Mouse (Mus musculus): Measurements from ENCODE around the gene Ovol2. TPM values are rescaled to one million over a fixed set of nuclear protein-coding genes. Genes with fewer than 3 reads are reported as not detected.

Ovol2 gene
- polyA plus RNA-seq, 1 experiment from 2014 or later, result 1.8 TPM

DNA sequence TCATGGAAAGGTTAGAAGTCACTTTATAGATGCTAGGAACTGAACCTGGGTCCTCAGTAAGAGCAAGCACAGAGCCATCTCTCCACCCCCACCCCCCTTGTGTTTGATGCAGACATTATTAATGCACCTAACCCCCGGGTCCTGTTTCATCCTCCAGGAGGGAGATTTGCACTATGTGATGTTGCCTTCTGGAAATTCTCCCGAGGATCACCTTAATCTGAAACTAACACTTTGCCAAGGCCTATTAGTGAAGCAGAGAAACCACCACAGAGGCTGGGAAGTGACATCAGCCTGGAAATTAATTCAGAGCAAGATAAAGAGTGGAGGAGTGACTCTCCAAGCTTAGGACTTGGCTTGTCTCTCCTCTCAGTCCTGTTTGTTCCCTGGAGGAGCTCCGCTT lies 7.7 kb downstream of the Ovol2 start:
- H3K9me3 ChIP-seq, result no peaks in the 10 kb centered on the region
- WGBS, result 64% methylated on average over 3 of the region's 3 CpGs
- peaks cover 1% of the 10 kb centered on the region; the same call in 1 of the 2 replicates for H3K4me1 ChIP-seq (replicated peaks)
- H3K27me3 ChIP-seq, result peaks cover 19% of the 10 kb centered on the region
- H3K36me3 ChIP-seq, result no peaks in the 10 kb centered on the region
- no peak for ATAC-seq (ENCODE audit: insufficient number of reproducible peaks, insufficient read depth, low FRiP score, low TSS enrichment, low read depth)
- no peak overlapping the region for H3K9ac ChIP-seq (replicated peaks)
- H3K4me2 ChIP-seq, result no peak overlapping the region
- no peak overlapping the region for H3K27ac ChIP-seq
- no peak overlapping the region for H3K4me3 ChIP-seq (replicated peaks)

DNA sequence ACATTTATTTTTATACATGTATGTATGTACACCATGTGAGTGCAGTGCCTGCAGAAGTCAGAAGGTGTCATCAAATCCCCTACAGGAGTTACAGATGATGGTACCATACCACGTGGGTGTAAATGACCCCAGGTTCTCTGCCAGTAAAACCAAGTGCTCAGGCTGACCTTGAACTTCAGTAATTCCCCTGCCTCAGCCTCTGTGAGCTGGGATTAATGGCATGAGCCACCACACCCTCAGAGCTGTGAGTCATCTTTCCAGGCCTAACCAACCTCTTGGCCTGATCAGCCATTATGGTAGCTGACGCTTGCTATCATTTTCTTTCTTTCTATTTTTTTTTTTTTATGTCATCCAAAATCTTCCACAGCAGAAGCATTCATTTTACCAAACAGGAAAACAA lies 20.6 kb downstream of the Ovol2 start:
- Histone ChIP-seq H3K4me3 (replicated peaks) (no peak overlapping the region), H3K27ac (no peak overlapping the region), H3K4me2 (no peak overlapping the region), H3K9me3 (no peaks in the 10 kb centered on the region), H3K9ac (replicated peaks) (no peak overlapping the region), H3K4me1 (replicated peaks) (peaks cover 4% of the 10 kb centered on the region; the same call in 1 of the 2 replicates), H3K27me3 (no peaks in the 10 kb centered on the region), H3K36me3 (no peaks in the 10 kb centered on the region)
- 80% methylated on average over 2 of the region's 2 CpGs for WGBS
- ATAC-seq (ENCODE audit: insufficient number of reproducible peaks, insufficient read depth, low FRiP score, low TSS enrichment, low read depth), result no peak

- no peak overlapping the region for H3K27ac ChIP-seq
These were observed 21.7 kb downstream of the Ovol2 start for GRCm38 (mm10) chr2:144310273-144310672.

DNA sequence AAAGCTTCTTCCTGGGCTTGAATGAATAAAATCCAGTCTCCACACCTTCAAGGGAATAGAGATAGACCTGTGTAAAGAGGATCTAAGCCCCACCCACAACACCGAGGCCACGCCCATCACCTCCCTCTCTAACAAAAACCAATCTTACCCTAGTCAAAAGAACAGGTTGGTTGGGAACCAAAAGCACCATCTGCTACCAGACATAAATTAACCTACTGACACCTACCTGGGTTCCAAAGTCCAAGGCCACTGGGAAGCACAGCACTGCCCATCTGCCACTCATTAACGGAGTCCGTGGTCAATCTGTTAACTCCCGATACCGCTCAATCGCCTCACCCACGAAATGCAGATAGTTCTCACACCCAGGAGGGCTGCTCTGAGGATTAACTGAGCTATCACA lies 23.4 kb downstream of the Ovol2 start:
- Histone ChIP-seq H3K27me3 (no peaks in the 10 kb centered on the region), H3K27ac (no peak overlapping the region), H3K9me3 (no peaks in the 10 kb centered on the region), H3K4me3 (replicated peaks) (no peak overlapping the region), H3K36me3 (no peaks in the 10 kb centered on the region), H3K9ac (replicated peaks) (no peak overlapping the region), H3K4me2 (no peak overlapping the region), H3K4me1 (replicated peaks) (peaks cover 4% of the 10 kb centered on the region; the same call in 1 of the 2 replicates)
- 64% methylated on average over 8 of the region's 8 CpGs for WGBS
- ATAC-seq (ENCODE audit: insufficient number of reproducible peaks, insufficient read depth, low FRiP score, low TSS enrichment, low read depth), result no peak

More at GRCm38 (mm10) chr2:144310273-144310672, 21.7 kb downstream of the Ovol2 start:
- Histone ChIP-seq H3K9me3 (no peaks in the 10 kb centered on the region), H3K27me3 (no peaks in the 10 kb centered on the region), H3K4me2 (no peak overlapping the region), H3K4me1 (replicated peaks) (peaks cover 4% of the 10 kb centered on the region; the same call in 1 of the 2 replicates), H3K4me3 (replicated peaks) (no peak overlapping the region), H3K9ac (replicated peaks) (no peak overlapping the region), H3K36me3 (no peaks in the 10 kb centered on the region)
- 54% methylated on average over 5 of the region's 5 CpGs for WGBS
- ATAC-seq (ENCODE audit: insufficient number of reproducible peaks, insufficient read depth, low FRiP score, low TSS enrichment, low read depth), result no peak

DNA sequence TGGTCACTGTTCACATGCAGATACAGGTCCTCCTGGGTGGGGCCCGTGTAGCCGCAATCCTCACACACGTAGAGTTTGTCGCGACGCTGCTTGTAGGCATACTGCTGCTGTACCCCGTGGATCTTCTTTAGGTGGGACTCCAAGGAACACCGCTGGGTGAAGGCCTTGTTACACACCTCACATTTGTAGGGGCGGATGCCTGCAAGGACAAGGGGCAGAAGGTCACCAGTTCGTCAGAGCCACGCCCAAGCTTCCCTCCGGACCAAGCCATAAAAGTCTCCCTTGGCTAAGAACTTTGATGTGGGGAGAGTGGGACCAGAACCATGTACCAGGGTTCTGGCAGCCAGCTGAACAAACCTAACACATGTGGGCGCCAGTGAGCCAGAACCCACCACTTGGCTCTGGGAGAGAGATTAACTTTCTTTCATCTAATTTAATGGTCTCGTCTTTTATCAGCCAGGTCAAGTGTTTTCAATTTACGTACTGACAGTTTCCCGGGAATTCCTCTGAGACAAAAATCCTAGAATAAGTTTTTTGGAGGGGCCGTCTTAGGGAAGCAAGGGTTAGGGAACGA lies 26.1 kb downstream of the Ovol2 start:
- 51% methylated on average over 18 of the region's 18 CpGs for WGBS
- Histone ChIP-seq H3K4me2 (no peak overlapping the region), H3K27me3 (no peaks in the 10 kb centered on the region), H3K9ac (replicated peaks) (no peak overlapping the region), H3K4me3 (replicated peaks) (no peak overlapping the region), H3K4me1 (replicated peaks) (peaks cover 4% of the 10 kb centered on the region; the same call in 1 of the 2 replicates), H3K36me3 (no peaks in the 10 kb centered on the region), H3K27ac (no peak overlapping the region), H3K9me3 (no peaks in the 10 kb centered on the region)
- ATAC-seq (ENCODE audit: insufficient number of reproducible peaks, insufficient read depth, low FRiP score, low TSS enrichment, low read depth), result no peak

DNA sequence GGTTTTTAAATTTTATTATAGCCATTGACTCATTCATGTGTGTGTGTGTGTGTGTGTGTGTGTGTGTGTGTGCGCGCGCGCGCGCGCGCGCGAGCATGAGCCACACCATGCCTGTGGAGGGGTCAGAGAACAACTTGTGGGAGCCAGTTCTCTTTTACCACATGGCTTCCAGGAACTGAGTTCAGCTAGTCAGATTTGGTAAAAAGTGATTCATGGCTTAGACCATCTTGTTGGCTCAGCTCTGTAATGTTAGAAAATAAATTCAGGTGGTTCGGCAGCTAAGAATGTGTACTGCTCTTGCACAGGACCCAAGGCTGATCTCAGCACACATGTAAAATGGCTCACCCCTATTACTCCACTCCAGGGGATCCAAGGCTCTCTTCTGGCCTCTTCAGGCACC lies 30.8 kb downstream of the Ovol2 start:
- no peak overlapping the region for H3K4me3 ChIP-seq (replicated peaks)
- no peak for ATAC-seq (ENCODE audit: insufficient number of reproducible peaks, insufficient read depth, low FRiP score, low TSS enrichment, low read depth)
- no peaks in the 10 kb centered on the region for H3K9me3 ChIP-seq
- WGBS, result 91% methylated on average over 11 of the region's 11 CpGs
- no peaks in the 10 kb centered on the region for H3K27me3 ChIP-seq
- H3K4me2 ChIP-seq, result no peak overlapping the region
- no peak overlapping the region for H3K9ac ChIP-seq (replicated peaks)
- no peaks in the 10 kb centered on the region for H3K36me3 ChIP-seq
- H3K4me1 ChIP-seq (replicated peaks), result no peaks in the 10 kb centered on the region
- no peak overlapping the region for H3K27ac ChIP-seq

DNA sequence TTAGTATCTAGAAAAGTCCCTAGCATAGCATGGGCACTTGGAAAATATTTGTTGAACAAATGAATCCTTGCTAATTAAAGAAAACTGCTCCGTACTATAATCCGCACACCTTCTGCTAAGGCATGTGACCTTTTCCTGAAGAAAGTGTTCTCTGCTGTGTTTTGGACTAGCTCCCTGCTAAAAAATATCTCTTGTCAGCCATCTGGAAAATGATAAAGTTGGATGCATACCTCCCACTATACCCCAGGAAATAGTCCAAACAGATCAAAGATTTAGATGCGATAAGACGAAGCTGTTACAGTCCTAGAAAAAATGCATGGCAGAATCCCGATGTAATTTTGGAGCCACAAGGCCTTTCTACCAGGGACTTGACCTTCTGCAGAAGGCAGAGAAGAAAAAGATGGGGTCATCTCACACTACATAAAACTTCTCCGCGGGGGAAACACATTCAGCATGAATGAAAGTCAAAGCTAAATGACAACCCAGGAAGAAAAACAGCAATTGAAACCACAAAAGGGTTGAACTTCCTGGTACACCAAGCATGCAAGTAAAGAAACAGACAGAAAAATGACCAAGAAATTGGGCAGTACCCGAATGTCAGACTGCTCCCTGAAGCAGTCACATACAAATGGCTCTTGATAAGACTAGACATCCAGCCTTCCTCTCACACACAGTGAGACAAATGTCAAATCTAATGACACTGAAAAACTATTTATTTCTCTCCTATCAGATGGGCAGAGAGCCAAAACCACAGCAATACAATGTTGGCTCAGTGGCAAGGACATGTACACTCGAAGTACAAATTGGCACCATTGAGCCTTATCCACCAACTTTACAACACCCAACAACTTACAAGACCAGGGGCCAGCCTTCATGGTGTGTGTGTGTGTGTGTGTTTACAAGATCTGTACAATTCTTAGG lies 31.9 kb downstream of the Ovol2 start:
- no peak overlapping the region for H3K27ac ChIP-seq
- H3K9me3 ChIP-seq, result no peaks in the 10 kb centered on the region
- H3K4me2 ChIP-seq, result no peak overlapping the region
- no peak overlapping the region for H3K9ac ChIP-seq (replicated peaks)
- H3K4me1 ChIP-seq (replicated peaks), result no peaks in the 10 kb centered on the region
- no peaks in the 10 kb centered on the region for H3K27me3 ChIP-seq
- 78% methylated on average over 9 of the region's 9 CpGs for WGBS
- no peak overlapping the region for H3K4me3 ChIP-seq (replicated peaks)
- no peak for ATAC-seq (ENCODE audit: insufficient number of reproducible peaks, insufficient read depth, low FRiP score, low TSS enrichment, low read depth)
- no peaks in the 10 kb centered on the region for H3K36me3 ChIP-seq

DNA sequence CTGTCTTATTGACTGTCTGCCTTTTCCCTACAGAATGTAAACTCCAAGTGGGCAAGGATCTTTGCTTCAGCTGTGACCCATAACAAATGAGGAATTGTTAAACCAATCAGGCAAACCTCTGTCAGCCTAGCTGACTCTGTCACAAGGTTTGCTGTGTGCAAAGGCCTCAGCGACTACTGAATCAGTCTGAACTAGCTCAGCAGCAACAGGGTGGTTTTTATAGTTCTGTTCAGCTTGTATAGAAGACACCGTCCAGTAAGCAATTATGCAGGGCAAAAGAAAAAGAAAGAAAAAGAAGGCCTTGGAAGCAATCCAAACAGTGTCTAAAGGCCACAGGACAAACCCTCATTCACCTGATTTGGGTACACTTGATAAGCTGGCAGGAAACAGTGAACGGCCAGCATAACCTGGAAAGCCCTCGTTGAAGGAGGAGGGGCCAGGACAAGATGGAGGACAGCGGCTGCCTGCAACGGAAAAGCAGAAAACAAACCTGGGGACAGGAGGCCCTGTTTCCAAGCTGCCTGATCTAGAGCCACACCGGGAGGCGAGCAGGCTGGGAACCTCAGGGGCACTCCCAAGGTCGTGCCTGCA lies 36.7 kb downstream of the Ovol2 start:
- no peak for ATAC-seq (ENCODE audit: insufficient number of reproducible peaks, insufficient read depth, low FRiP score, low TSS enrichment, low read depth)
- H3K27me3 ChIP-seq, result no peaks in the 10 kb centered on the region
- WGBS, result 71% methylated on average over 9 of the region's 9 CpGs
- H3K36me3 ChIP-seq, result no peaks in the 10 kb centered on the region
- H3K27ac ChIP-seq, result no peak overlapping the region
- H3K9ac ChIP-seq (replicated peaks), result no peak overlapping the region
- H3K4me1 ChIP-seq (replicated peaks), result no peaks in the 10 kb centered on the region
- no peak overlapping the region for H3K4me2 ChIP-seq
- no peaks in the 10 kb centered on the region for H3K9me3 ChIP-seq
- H3K4me3 ChIP-seq (replicated peaks), result no peak overlapping the region

GRCm38 (mm10) chr2:144291600-144292305 lies 40.2 kb downstream of the Ovol2 start:
- ATAC-seq (ENCODE audit: insufficient number of reproducible peaks, insufficient read depth, low FRiP score, low TSS enrichment, low read depth), result no peak
- H3K9me3 ChIP-seq, result no peaks in the 10 kb centered on the region
- H3K36me3 ChIP-seq, result no peaks in the 10 kb centered on the region
- H3K27me3 ChIP-seq, result no peaks in the 10 kb centered on the region
- 87% methylated on average over 11 of the region's 11 CpGs for WGBS
- no peak overlapping the region for H3K9ac ChIP-seq (replicated peaks)
- H3K4me3 ChIP-seq (replicated peaks), result no peak overlapping the region
- H3K4me2 ChIP-seq, result no peak overlapping the region
- no peak overlapping the region for H3K27ac ChIP-seq
- H3K4me1 ChIP-seq (replicated peaks), result no peaks in the 10 kb centered on the region

GRCm38 (mm10) chr2:144290321-144290720 lies 41.6 kb downstream of the Ovol2 start:
- H3K9ac ChIP-seq (replicated peaks), result no peak overlapping the region
- WGBS, result 87% methylated on average over 7 of the region's 7 CpGs
- no peaks in the 10 kb centered on the region for H3K4me1 ChIP-seq (replicated peaks)
- no peak overlapping the region for H3K4me2 ChIP-seq
- no peak overlapping the region for H3K4me3 ChIP-seq (replicated peaks)
- H3K27me3 ChIP-seq, result no peaks in the 10 kb centered on the region
- H3K9me3 ChIP-seq, result no peaks in the 10 kb centered on the region
- no peaks in the 10 kb centered on the region for H3K36me3 ChIP-seq
- no peak for ATAC-seq (ENCODE audit: insufficient number of reproducible peaks, insufficient read depth, low FRiP score, low TSS enrichment, low read depth)
- no peak overlapping the region for H3K27ac ChIP-seq

GRCm38 (mm10) chr2:144281417-144281816 lies 50.5 kb downstream of the Ovol2 start:
- Histone ChIP-seq H3K4me2 (no peak overlapping the region), H3K36me3 (peaks cover 34% of the 10 kb centered on the region), H3K27ac (no peak overlapping the region), H3K4me3 (replicated peaks) (no peak overlapping the region), H3K4me1 (replicated peaks) (peaks cover 3% of the 10 kb centered on the region; the same call in 1 of the 2 replicates), H3K9ac (replicated peaks) (no peak overlapping the region), H3K9me3 (no peaks in the 10 kb centered on the region), H3K27me3 (no peaks in the 10 kb centered on the region)
- ATAC-seq (ENCODE audit: insufficient number of reproducible peaks, insufficient read depth, low FRiP score, low TSS enrichment, low read depth), result no peak; the same call in 1 of the 2 replicates
- 52% methylated on average over 3 of the region's 3 CpGs for WGBS
